Mouse (Mus musculus) kidney, adult 18-20 months (tissue): ENCODE measurements around the gene Spryd4.
A peak's percentile ranks its signal among the peaks of the same experiment; 100 is the strongest.
"Not testable (repeated sequence)": the region's sequence is repeated elsewhere in the genome, so short reads cannot be mapped to it uniquely, and the experiment has no call there.

ENCODE experiments used
- DNase-seq: peaks from one replicate; pipeline ENCODE4 v3.0.0; 2021

Gene Spryd4

DNA sequence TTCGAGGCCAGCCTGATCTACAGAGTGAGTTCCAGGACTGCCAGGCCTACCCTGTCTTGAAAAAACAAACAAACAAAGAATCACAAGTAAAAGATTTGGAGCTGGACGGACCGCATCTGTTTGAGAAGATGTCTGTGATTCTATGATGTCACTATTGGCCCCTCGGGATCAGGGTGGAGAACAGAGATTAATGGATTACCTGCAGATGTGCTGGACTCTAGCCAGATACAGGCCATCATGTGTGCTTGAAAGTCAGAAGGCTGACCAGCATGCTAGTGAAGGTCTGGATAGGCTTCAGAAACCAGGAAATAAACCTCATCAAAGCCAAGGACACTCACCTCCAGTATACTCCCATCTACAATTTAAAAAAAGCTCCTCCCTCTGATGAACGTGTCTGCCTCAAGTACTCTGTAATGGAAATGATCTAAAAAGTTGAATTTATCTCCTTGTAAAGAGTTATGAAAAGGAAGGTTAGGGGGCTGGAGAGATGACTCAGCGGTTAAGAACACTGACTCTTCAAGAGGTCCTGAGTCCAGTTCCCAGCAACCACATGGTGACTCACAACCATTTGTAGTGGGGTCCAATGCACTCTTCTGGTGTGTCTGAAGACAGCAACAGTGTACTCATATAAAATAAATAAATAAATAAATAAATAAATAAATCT, 26.2 kb downstream of the Spryd4 start:
- no peak for DNase-seq

DNA sequence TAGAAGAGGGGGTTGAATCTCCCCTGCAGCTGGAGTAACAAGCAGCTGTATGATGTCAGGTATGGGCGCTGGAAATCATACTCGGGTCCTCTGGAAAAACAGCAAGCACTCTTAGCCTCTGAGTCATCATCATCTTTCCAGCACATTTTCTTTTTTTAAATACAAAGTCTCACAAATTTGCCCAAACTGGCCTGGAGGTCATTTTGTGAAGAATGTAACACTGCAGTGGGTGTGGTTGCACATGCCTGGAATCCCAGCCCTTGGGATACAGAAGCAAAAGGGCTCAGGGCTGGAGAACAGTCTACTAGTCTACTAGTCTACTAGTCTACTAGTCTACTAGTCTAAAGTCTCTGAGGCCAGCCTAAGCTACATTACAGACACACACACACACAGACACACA, 27.3 kb downstream of the Spryd4 start:
- DNase-seq, result no peak

DNA sequence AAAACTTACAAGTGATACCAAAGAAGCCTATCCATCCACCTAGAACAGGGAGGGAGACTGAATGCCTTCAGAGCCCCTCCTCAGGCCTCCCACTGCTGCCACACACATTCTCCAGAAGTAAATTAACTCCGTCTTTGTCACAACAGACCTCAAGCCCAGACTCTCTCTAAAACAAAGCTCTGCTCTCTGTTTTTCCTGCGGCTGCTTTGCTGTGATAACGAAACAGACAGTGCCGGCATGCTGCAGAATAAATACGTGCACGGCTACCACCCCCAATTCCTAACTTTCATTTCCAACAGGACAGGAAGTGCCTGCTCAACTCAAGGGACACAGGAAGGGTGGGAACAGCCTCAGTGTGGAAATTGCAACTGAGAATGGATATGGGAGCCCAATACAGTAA, 31.6 kb downstream of the Spryd4 start, which contains the start of gene Rbms2:
Gene Rbms2, minus strand, starts transcription at position 309 of the 400 bp plus-strand sequence.
- peak; percentile 47 for DNase-seq

DNA sequence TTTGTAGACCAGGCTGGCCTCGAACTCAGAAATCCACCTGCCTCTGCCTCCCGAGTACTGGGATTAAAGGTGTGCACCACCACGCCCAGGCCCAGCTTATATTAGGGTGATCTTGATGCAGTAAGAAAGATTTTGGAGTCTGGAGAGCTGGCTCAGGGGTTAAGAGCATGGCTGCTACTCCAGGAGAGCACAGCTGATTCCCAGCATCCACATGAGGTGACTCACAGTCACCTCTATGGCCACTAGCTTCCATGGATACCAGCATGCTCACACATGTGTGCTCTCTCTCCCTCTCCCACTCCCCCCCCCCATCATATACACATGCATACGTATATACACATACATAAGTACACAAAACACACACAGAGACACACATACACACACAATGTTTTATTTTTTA, 34.3 kb downstream of the Spryd4 start:
- DNase-seq, result no peak

DNA sequence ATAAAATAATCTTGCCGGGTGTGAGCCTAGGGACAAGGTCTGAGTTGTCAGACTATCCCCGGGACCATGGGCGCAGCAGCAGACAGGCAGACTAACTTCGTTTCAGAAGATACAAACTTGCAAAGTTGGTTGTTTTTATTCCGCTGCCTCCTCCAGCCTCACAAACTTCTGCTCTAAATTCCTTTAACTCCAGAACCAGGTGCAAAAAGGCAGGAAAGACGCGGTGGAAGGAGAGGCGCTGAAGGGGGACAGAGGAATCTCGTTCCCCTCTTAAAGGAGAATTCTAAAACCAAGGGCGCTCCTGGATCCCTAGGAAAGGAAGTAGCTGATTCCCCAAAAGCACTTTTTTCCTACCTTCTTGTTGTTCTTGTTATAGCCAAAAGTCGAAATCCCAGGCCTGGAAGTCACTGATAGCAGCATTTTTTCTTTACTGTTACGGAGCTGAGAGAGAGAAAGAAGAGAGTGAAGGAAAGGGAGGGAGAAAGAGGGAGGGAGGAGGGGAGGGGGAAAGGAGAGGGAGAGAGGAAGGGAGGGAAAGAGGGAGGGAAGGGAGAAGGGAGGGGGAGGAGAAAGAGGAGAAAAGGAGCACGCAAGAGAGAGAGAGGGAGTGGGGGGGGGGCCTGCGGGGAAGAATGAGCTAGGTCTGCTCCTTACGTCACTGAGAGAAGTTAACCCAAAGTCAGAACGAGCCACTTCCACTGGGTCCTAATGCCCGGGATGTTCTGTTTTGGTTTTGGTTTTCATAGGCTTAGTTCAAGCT, 35.4 kb downstream of the Spryd4 start:
- peak; percentile 69 for DNase-seq

DNA sequence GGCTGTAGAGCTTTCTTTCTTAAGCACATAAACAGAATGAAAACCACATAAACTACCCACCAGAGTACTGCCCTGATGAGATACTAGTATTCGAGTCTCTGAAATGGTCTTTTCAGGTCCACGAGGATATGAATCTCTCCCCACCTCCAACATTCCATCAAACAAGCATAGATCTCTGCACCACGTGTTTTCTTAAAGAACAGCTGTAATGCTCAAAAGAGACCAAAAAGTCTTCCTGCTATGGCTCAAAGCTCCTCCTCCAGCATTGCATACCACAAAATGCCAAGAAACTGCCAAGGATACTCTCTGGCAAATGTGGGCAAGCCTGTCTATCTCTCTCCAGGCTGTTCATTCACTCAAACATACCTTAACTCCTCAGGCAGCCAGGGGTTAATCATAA, 36.3 kb downstream of the Spryd4 start:
- DNase-seq, result no peak

DNA sequence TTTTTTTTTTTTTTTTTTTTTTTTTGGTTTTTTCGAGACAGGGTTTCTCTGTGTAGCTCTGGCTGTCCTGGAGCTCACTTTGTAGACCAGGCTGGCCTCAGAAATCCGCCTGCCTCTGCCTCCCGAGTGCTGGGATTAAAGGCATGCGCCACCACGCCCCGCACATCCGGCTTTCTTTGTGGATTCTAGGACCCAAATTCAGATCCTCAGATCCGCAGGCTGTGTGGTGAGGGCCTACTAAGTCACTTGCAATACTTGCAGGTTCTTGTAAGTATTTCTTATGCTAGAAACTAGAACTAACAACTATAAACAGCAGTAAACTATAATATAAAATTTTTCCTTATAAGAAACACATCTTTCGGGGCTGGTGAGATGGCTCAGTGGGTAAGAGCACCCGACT, 40.3 kb downstream of the Spryd4 start:
- not testable (repeated sequence) for DNase-seq

DNA sequence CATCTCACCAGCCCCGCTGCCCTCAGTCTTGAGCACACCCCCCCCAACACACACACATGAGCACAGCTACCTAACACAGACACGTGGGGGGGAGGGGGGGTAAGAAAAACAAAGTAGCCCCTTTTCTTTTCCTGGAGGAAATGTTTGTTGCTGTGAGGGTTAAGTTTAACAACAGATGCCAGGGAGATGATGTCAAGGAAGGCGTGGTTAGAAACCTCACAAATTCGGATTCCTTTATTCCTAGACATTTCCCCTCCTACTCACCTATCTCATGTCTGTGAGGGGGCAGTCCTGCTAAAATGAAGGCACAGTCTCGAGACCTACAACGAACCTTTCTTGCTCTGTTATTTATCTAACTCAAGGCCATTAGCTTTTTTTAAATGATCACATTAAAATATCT, 44.5 kb downstream of the Spryd4 start:
- DNase-seq, result no peak

DNA sequence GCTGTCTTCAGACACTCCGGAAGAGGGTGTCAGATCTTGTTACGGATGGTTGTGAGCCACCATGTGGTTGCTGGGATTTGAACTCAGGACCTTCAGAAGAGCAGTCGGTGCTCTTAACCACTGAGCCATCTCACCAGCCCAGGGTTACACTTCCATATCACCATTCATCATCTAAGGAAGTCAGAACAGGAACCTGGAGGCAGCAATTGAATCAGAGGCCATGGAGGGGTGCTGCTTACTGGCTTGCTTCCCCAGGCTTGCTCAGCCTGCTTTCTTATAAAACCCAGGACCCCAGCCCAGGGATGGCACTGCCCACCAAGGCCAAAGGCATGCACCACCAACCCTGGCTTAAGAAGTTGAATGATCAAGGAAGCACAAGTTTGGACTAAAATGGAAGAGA, 45.9 kb downstream of the Spryd4 start:
- DNase-seq, result not testable (repeated sequence)
